Mouse (Mus musculus): ENCODE data around the gene Gstp3. TPM values are rescaled to one million over a fixed set of nuclear protein-coding genes. Genes with fewer than 3 reads are reported as not detected.
A peak's percentile ranks its signal among the peaks of the same experiment; 100 is the strongest.

The Gstp3 gene
- polyA plus RNA-seq, 1 experiment from 2014 or later: not detected

DNA sequence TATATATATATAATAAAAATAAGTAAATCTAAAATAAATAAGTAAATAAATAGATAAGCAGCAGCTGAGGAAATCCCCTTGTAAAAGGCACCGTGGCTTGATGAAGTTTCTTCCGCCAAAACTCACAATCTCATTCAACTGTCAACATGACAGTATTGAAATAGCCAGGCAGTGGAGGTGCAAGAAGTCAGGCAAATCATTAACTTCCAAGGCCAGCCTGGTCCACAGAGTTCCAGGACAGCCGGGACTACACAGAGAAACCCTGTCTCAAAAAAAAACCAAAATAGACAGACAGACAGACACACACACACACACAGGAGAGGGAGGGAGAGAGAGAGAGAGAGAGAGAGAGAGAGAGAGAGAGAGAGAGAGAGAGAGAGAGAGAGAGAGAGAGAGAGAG lies 26.1 kb downstream of the Gstp3 start:
- Histone ChIP-seq H3K9me3 (ENCODE audit: control insufficient read depth, low read length) (no peaks in the 10 kb centered on the region), H3K4me1 (ENCODE audit: control insufficient read depth, insufficient read depth, low read length) (0 out of 2 replicates have a peak, but pooled peaks cover 4% of the 10 kb centered on the region), H3K27ac (replicated peaks; ENCODE audit: low read depth, low read length) (no peak overlapping the region), H3K4me3 (replicated peaks; ENCODE audit: low read depth, low read length) (no peak overlapping the region), H3K36me3 (ENCODE audit: control insufficient read depth, insufficient read depth, low read length) (no peaks in the 10 kb centered on the region), H3K27me3 (ENCODE audit: control insufficient read depth, insufficient read depth, low read length) (no peaks in the 10 kb centered on the region), H3K4me2 (ENCODE audit: low read length) (no peak overlapping the region), H3K9ac (replicated peaks; ENCODE audit: low read length) (no peak overlapping the region)
- ATAC-seq (ENCODE audit: low FRiP score, low TSS enrichment) (no peak), DNase-seq (no peak)
- WGBS: 85% methylated on average over 3 of the region's 3 CpGs

DNA sequence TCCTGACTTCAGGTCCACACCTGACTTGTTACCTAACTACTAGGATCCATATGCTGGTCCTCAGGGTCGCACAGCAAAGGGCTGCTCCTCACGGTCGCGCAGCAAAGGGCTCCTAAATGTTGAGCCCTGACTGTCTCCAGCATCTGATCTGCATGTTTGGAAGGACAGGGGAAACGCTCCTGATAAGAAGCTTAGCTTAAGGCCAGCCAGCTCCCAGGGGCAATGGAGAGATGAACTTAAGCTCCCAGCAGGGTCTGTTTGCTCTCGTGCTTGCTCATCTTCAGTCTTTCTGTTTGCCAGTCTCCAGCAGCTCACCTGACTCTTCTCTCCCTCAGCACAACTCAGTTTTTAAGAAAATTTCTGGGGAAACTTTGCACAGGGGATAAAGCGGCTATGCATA lies 26.7 kb downstream of the Gstp3 start:
- no peak overlapping the region for H3K27ac ChIP-seq (replicated peaks; ENCODE audit: low read depth, low read length)
- H3K36me3 ChIP-seq (ENCODE audit: control insufficient read depth, insufficient read depth, low read length): no peaks in the 10 kb centered on the region
- H3K9me3 ChIP-seq (ENCODE audit: control insufficient read depth, low read length): no peaks in the 10 kb centered on the region
- no peak overlapping the region for H3K9ac ChIP-seq (replicated peaks; ENCODE audit: low read length)
- no peak overlapping the region for H3K4me3 ChIP-seq (replicated peaks; ENCODE audit: low read depth, low read length)
- no peak for DNase-seq
- no peak overlapping the region for H3K4me2 ChIP-seq (ENCODE audit: low read length)
- WGBS: 57% methylated on average over 7 of the region's 7 CpGs
- H3K4me1 ChIP-seq (ENCODE audit: control insufficient read depth, insufficient read depth, low read length): 0 out of 2 replicates have a peak, but pooled peaks cover 4% of the 10 kb centered on the region
- H3K27me3 ChIP-seq (ENCODE audit: control insufficient read depth, insufficient read depth, low read length): no peaks in the 10 kb centered on the region
- no peak for ATAC-seq (ENCODE audit: low FRiP score, low TSS enrichment)

DNA sequence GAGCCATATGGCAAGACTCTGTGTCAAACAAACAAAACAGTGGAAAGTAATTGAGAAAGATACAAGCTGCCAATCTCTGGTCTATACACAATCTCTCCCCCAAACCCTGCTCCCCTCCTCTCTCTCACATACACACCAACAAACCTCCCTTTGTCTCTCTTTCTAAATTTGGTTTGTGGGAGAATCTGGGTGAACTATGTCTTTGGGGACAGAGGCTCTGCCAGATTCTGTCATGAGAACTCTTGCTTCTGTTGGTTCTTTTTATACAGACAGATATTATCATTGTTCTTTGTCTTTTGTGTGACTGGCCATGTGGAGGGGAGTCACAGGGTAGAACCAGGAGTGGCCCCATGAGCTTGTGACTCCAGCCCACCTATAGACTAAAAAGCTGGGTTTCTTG lies 31.8 kb downstream of the Gstp3 start:
- H3K4me2 ChIP-seq (ENCODE audit: low read length): no peak overlapping the region
- H3K27me3 ChIP-seq (ENCODE audit: control insufficient read depth, insufficient read depth, low read length): no peaks in the 10 kb centered on the region
- H3K4me1 ChIP-seq (ENCODE audit: control insufficient read depth, insufficient read depth, low read length): no peaks in the 10 kb centered on the region
- ATAC-seq (ENCODE audit: low FRiP score, low TSS enrichment) (no peak), DNase-seq (no peak)
- no peak overlapping the region for H3K27ac ChIP-seq (replicated peaks; ENCODE audit: low read depth, low read length)
- H3K9me3 ChIP-seq (ENCODE audit: control insufficient read depth, low read length): no peaks in the 10 kb centered on the region
- H3K9ac ChIP-seq (replicated peaks; ENCODE audit: low read length): no peak overlapping the region
- no peak overlapping the region for H3K4me3 ChIP-seq (replicated peaks; ENCODE audit: low read depth, low read length)
- H3K36me3 ChIP-seq (ENCODE audit: control insufficient read depth, insufficient read depth, low read length): no peaks in the 10 kb centered on the region

- no peaks in the 10 kb centered on the region for H3K9me3 ChIP-seq (ENCODE audit: control insufficient read depth, low read length)
- H3K4me2 ChIP-seq (ENCODE audit: low read length): no peak overlapping the region
- H3K36me3 ChIP-seq (ENCODE audit: control insufficient read depth, insufficient read depth, low read length): no peaks in the 10 kb centered on the region
- H3K4me3 ChIP-seq (replicated peaks; ENCODE audit: low read depth, low read length): no peak overlapping the region
- WGBS: 80% methylated on average over 7 of the region's 7 CpGs
- no peaks in the 10 kb centered on the region for H3K4me1 ChIP-seq (ENCODE audit: control insufficient read depth, insufficient read depth, low read length)
- H3K27ac ChIP-seq (replicated peaks; ENCODE audit: low read depth, low read length): no peak overlapping the region
- H3K9ac ChIP-seq (replicated peaks; ENCODE audit: low read length): no peak overlapping the region
- DNase-seq: no peak
- no peaks in the 10 kb centered on the region for H3K27me3 ChIP-seq (ENCODE audit: control insufficient read depth, insufficient read depth, low read length)
- ATAC-seq (ENCODE audit: low FRiP score, low TSS enrichment): no peak
Observed at GRCm38 (mm10) chr19:4023185-4023584, 36.2 kb downstream of the Gstp3 start.

DNA sequence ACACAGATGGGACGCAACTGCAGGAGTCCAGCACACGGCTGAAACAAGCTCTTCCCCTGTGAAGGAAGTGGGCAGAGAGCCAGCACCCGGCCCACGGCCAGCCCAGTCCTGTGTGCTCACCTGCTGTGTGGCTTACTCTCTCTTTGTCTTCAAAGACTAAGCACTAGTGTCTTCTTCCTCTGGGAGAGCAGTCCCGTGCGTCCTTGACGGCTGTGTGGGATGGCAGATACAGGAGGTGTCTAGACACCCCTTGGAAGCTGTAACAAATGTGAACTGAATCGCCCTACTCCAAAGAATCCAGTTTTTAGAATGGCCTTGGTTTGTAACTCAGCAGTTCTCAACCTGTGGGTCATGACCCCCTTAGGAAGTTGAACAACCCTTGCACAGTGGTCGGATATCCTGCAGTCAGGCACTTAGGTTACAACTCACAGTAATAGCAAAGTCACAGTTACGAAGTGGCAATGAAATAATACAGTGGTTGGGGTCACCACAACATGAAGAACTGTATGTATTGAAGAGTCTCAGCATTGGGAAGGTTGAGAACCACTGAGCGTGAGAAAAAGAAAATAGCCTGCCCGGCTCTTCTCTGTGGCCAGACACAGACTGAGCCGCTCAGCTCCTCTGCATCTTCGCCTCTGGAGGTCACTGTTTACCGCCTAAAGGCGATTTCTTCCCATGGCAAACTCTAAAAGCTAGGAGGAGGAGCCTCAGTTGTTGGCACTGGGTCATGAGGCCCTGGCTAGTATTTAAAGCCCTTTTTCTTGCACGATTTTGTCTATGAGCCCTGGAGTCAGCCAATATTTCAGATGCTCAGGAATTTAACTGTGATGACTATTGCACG lies 40.4 kb downstream of the Gstp3 start:
- DNase-seq (peak; percentile 88), ATAC-seq (ENCODE audit: low FRiP score, low TSS enrichment) (0 out of 2 replicates have a peak, but pooled peaks have one; percentile 43)
- Histone ChIP-seq H3K9me3 (ENCODE audit: control insufficient read depth, low read length) (no peaks in the 10 kb centered on the region), H3K27me3 (ENCODE audit: control insufficient read depth, insufficient read depth, low read length) (no peaks in the 10 kb centered on the region), H3K4me2 (ENCODE audit: low read length) (no peak overlapping the region), H3K9ac (replicated peaks; ENCODE audit: low read length) (no peak overlapping the region; the same call in 1 of the 2 replicates), H3K36me3 (ENCODE audit: control insufficient read depth, insufficient read depth, low read length) (no peaks in the 10 kb centered on the region), H3K27ac (replicated peaks; ENCODE audit: low read depth, low read length) (no peak overlapping the region), H3K4me3 (replicated peaks; ENCODE audit: low read depth, low read length) (no peak overlapping the region), H3K4me1 (ENCODE audit: control insufficient read depth, insufficient read depth, low read length) (no peaks in the 10 kb centered on the region)
- WGBS: 27% methylated on average over 18 of the region's 18 CpGs

DNA sequence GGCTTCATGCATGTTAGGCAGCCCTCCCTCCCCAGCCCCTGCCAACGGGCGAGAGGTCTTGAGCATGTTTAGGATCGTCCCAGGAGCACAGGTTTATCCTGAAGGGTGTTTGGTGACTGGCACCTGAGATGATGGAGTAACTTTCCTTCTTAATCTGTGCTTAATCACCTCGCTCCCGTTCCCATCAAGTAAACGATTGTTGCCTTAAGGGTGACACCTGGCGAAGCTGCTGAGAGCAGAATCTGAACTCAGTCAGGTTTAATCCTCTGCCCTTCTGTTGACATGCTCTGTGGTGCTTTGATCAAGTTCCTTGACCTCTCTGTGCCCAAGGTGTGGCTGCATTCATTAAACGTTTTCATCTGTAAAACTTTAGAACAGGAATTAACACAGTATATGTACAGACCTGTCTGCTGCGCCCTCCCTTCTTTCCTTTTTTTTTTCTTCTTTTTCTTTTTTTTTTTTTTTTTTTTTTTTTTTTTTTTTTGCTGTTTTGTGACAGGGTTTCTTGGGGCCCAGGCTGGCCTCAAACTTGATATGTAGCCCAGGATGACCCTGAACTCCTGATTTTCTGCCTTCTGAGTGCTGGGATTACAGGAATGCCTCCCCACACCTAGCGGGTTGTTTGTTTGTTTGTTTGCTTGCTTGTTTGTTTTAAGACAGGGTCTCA lies 41.3 kb downstream of the Gstp3 start:
- Histone ChIP-seq H3K27me3 (ENCODE audit: control insufficient read depth, insufficient read depth, low read length) (no peaks in the 10 kb centered on the region), H3K4me3 (replicated peaks; ENCODE audit: low read depth, low read length) (no peak overlapping the region), H3K9me3 (ENCODE audit: control insufficient read depth, low read length) (no peaks in the 10 kb centered on the region), H3K4me2 (ENCODE audit: low read length) (no peak overlapping the region), H3K27ac (replicated peaks; ENCODE audit: low read depth, low read length) (no peak overlapping the region), H3K36me3 (ENCODE audit: control insufficient read depth, insufficient read depth, low read length) (no peaks in the 10 kb centered on the region), H3K4me1 (ENCODE audit: control insufficient read depth, insufficient read depth, low read length) (no peaks in the 10 kb centered on the region), H3K9ac (replicated peaks; ENCODE audit: low read length) (no peak overlapping the region)
- WGBS: 65% methylated on average over 10 of the region's 10 CpGs
- DNase-seq (no peak), ATAC-seq (ENCODE audit: low FRiP score, low TSS enrichment) (no peak)

- no peaks in the 10 kb centered on the region for H3K9me3 ChIP-seq (ENCODE audit: control insufficient read depth, low read length)
- H3K27ac ChIP-seq (replicated peaks; ENCODE audit: low read depth, low read length): no peak overlapping the region
- no peak overlapping the region for H3K9ac ChIP-seq (replicated peaks; ENCODE audit: low read length)
- H3K4me3 ChIP-seq (replicated peaks; ENCODE audit: low read depth, low read length): no peak overlapping the region
- H3K4me1 ChIP-seq (ENCODE audit: control insufficient read depth, insufficient read depth, low read length): peaks cover 9% of the 10 kb centered on the region
- 73% methylated on average over 5 of the region's 5 CpGs for WGBS
- H3K36me3 ChIP-seq (ENCODE audit: control insufficient read depth, insufficient read depth, low read length): peaks cover 5% of the 10 kb centered on the region; the same call in 1 of the 2 replicates
- no peak for DNase-seq
- ATAC-seq (ENCODE audit: low FRiP score, low TSS enrichment): no peak
- H3K4me2 ChIP-seq (ENCODE audit: low read length): no peak overlapping the region
- H3K27me3 ChIP-seq (ENCODE audit: control insufficient read depth, insufficient read depth, low read length): no peaks in the 10 kb centered on the region
Observed at GRCm38 (mm10) chr19:4015635-4016034, 43.7 kb downstream of the Gstp3 start.

- Histone ChIP-seq H3K27ac (replicated peaks; ENCODE audit: low read depth, low read length) (no peak overlapping the region), H3K9ac (replicated peaks; ENCODE audit: low read length) (no peak overlapping the region), H3K4me3 (replicated peaks; ENCODE audit: low read depth, low read length) (no peak overlapping the region), H3K27me3 (ENCODE audit: control insufficient read depth, insufficient read depth, low read length) (no peaks in the 10 kb centered on the region), H3K4me1 (ENCODE audit: control insufficient read depth, insufficient read depth, low read length) (peaks cover 9% of the 10 kb centered on the region), H3K36me3 (ENCODE audit: control insufficient read depth, insufficient read depth, low read length) (peaks cover 12% of the 10 kb centered on the region), H3K4me2 (ENCODE audit: low read length) (no peak overlapping the region), H3K9me3 (ENCODE audit: control insufficient read depth, low read length) (no peaks in the 10 kb centered on the region)
- no peak for ATAC-seq (ENCODE audit: low FRiP score, low TSS enrichment)
- no peak for DNase-seq
Observed at GRCm38 (mm10) chr19:4014802-4015201, 44.6 kb downstream of the Gstp3 start.

DNA sequence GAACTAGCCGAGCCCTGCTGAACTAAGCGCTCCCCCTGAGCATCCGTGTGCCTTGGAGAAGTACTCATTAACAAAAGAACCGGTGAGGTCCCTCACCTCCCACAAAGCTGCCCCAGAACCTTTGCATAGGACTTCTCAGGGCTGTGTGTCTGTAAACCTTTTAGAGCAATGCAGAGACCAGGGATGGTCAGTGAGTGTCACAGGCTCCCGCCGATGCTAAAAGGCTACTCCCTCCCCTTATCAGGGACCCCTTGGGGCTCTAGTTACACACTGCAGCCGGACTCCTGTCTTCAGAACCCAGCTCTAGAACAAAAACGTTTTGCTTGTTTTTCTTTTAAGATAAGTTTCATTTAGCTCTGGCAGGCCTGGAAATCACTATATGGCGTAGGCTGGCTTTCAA lies 46.3 kb downstream of the Gstp3 start:
- Histone ChIP-seq H3K36me3 (ENCODE audit: control insufficient read depth, insufficient read depth, low read length) (peaks cover 29% of the 10 kb centered on the region), H3K27ac (replicated peaks; ENCODE audit: low read depth, low read length) (no peak overlapping the region), H3K27me3 (ENCODE audit: control insufficient read depth, insufficient read depth, low read length) (no peaks in the 10 kb centered on the region), H3K9me3 (ENCODE audit: control insufficient read depth, low read length) (no peaks in the 10 kb centered on the region), H3K4me1 (ENCODE audit: control insufficient read depth, insufficient read depth, low read length) (peaks cover 9% of the 10 kb centered on the region), H3K4me3 (replicated peaks; ENCODE audit: low read depth, low read length) (peak overlapping the region; percentile 82), H3K4me2 (ENCODE audit: low read length) (peak overlapping the region; percentile 43), H3K9ac (replicated peaks; ENCODE audit: low read length) (no peak overlapping the region)
- peak; percentile 34; the same call in 1 of the 2 replicates for ATAC-seq (ENCODE audit: low FRiP score, low TSS enrichment)
- 26% methylated on average over 9 of the region's 9 CpGs for WGBS
- DNase-seq: no peak

Data from midbrain, embryonic 14.5 days (tissue).